Mouse (Mus musculus) adrenal gland, postnatal 4 days (tissue): Measurements from ENCODE around the gene Slc6a11. TPM values are rescaled to one million over a fixed set of nuclear protein-coding genes. Genes with fewer than 3 reads are reported as not detected.

ENCODE experiments used
- DNase-seq, 2 experiments: peaks; one replicate each; pipeline ENCODE4 v3.0.0; 2021 to 2022; ENCODE audit warnings: low spot score in 2 of 2, mixed read lengths in 2 of 2
- total RNA-seq, 2 experiments: library from RNA; stranded (reverse); gene quantifications; 2 replicates each; pipeline ENCODE4 v1.2.3; 2021

The Slc6a11 gene
- total RNA-seq, 2 experiments from 2014 or later: 0.56 to 1.5 TPM

- DNase-seq: no peak
Observed at GRCm38 (mm10) chr6:114264010-114264409, 133.0 kb downstream of the Slc6a11 start.

DNA sequence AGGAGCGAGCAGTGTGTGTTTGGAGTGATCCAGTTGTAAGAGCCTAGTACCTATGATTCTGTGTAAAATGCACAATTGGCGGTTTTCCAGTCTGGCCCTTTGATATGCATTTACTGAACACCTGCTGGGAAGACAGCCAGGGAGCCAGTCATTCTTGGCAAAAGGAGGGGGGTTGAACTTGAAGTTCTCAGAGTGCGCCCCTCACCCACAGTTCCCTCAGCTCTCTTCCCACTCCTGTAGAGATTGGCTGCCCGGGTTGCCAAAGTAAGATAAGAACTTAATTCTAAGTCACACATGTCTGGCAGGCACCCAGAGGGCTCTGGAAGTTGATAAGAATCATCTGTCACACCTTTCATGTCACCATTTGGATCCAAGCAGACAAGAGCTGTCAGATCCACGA lies 133.4 kb downstream of the Slc6a11 start:
- no peak for DNase-seq

- no peak for DNase-seq
Observed at GRCm38 (mm10) chr6:114266273-114266672, 135.2 kb downstream of the Slc6a11 start.

- no peak for DNase-seq
Observed at GRCm38 (mm10) chr6:114267979-114268378, 136.9 kb downstream of the Slc6a11 start.

GRCm38 (mm10) chr6:114269589-114269988 lies 138.5 kb downstream of the Slc6a11 start:
- DNase-seq: no peak

DNA sequence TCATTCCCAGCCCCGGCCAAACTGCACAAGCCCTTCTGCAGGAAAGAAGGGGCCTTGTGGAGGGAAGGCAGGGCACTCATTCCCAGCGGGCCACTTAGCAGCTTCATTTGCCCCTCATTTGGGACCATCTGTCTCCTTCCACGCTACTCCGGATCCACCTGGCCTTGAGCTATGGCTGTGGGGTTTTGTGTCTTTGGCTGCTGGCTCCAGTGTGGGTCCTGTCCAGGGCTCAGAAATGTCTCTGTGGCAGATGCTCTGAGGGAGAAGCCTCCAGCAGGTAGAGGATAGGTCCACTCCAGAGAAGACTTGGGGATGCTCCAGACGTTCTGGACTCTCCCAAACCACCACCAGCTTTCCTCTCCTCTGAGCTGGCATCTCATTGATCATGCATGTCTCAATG lies 139.8 kb downstream of the Slc6a11 start:
- no peak for DNase-seq

GRCm38 (mm10) chr6:114272279-114272678 lies 141.2 kb downstream of the Slc6a11 start:
- no peak for DNase-seq

GRCm38 (mm10) chr6:114273997-114274728 lies 143.1 kb downstream of the Slc6a11 start:
- no peak for DNase-seq

DNA sequence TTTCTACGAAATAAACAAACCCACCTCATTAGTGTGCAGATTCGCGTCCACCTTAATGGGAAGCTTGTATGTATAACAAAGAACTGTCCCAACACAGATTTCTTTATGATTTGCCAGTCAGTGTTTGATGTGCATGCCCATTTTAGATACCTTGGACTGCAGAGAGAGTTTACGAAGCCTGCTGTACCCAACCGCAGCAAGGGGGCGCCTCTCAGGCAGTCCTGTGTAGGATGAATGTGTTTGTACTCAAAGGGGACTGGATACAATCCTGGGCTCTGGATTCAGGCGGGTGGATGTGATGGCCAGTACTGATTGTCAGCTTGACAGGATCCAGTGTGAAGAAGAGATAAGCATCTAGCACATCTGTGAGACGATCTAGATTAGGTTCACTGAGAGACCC lies 144.8 kb downstream of the Slc6a11 start:
- no peak for DNase-seq

DNA sequence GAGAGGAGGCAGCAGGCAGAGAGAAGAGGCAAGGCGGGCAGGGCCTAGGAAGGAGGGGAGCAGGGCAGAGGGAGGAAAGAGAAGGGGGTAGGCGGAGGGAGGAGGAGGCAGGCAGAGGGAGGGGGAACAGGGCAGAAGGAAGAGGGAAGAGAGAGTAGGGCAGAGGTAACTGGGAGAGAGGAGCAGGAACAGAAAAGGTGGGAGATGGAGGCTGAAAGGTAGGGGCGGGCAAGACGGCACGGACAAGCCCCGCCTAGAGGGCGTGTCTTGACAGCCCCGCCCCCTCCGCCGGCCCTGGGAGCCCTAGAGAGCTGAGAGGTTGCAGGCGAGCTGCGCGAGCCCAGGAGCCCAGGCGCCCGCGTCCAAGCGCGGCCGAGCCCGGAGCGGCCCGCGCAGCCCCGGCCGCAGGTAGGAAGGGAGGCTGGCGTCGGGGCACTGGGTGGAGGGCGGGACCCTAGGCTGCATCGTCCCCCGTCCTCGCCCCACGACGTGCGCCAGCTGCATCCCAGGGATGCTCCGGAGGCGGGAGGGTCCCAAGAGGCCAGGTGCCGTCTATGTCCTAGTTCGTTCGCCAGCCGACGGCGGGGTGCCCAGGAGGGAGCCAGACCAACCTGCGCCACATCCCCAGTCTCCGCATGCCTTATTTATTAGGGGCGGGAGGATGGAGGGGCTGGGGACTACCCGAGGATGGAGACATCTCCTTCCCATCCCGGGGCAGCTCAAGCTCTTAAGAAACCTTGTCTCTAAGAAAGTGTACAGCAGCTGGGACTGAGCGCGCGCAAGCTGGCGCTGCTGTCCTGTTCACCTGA lies 151.6 kb downstream of the Slc6a11 start, which contains the start of gene Slc6a1:
Gene Slc6a1, plus strand, starts transcription at position 167 of the 809 bp plus-strand sequence.
- DNase-seq: peak in 1 of 2 experiments; percentile 14

DNA sequence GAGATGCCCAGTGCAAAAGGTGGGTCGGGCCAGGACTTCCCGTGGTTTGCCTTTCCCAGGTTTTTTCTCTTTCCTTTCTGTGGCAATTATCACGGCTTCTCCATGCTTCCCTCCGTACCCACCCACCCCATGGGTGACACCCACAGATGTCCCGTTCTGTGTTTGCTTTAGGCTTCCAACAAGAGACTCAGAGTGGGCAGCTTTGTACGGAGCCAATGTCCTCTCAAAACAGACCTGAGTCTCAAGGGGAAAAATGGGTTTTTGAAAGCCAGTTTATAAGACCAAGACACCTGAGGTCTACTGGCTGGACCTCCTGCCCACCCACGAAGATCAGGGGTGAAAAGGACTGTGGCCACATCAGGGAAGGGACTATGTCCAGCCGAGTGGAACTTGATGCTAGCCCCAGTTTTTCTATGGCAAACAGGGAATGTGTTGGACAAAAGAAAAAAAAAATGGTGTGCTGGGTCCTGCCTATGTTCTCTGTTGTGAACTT lies 152.3 kb downstream of the Slc6a11 start:
- no peak for DNase-seq

GRCm38 (mm10) chr6:114283927-114284703 lies 153.1 kb downstream of the Slc6a11 start:
- DNase-seq: no peak

DNA sequence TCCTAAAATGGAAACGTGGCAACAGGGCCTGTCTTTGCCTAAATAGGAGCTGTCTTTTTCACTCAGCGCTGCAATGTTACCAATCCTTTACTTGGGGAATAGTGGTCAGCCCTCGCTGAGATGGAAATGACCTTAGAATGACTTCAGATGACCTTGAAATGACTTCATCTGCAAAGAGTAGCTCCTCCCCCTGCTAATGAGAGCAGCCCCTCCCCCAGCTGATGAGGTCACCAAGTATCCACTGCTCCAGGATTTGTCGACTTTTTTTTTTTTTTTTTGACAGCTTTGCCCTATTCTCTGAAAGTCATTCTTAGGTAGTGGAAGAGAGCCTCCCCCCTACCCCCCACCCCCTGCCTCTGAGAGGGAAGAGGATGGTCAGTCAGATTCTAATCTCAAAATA lies 154.4 kb downstream of the Slc6a11 start:
- DNase-seq: no peak

DNA sequence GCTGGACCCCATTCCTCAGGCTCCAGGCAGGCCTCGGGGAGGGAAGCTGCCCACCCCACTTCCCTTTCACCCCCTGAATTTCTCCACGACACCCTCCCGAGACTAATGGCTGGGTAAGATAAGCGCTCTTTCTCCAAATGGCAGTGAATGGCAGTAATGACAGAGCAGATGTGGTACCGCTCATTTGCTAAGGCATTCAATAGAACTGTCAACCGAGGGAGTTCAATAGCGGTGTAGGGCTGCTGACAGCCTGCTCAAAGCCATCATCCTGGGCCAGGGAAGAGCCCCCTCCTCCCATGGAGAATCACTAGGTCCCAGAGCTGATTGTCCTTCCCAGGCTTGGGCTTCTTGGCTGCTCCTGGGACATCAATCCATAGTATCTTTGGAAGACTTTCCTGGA lies 158.1 kb downstream of the Slc6a11 start:
- DNase-seq: no peak

GRCm38 (mm10) chr6:114290184-114290583 lies 159.1 kb downstream of the Slc6a11 start:
- no peak for DNase-seq

GRCm38 (mm10) chr6:114290929-114291328 lies 159.9 kb downstream of the Slc6a11 start:
- DNase-seq: no peak

DNA sequence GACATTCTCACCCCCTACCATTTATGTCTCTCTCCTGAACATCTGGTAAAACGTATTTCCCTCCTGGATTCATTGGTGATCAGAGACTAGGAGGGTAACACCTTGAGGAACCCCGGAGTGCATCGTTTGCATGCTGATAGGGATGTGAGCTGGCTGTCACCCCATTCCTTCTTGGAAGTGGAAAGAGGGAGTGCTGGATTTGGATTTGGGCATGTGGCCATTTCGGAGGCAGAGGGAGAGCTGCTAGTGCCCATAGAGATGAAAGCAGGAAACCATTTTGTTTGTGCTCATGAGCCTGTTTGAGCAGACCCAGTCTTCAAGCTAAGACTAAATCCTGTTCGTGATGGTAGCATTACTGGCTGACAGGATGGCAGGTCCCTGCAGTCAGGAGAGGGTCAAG lies 160.4 kb downstream of the Slc6a11 start:
- DNase-seq: no peak

DNA sequence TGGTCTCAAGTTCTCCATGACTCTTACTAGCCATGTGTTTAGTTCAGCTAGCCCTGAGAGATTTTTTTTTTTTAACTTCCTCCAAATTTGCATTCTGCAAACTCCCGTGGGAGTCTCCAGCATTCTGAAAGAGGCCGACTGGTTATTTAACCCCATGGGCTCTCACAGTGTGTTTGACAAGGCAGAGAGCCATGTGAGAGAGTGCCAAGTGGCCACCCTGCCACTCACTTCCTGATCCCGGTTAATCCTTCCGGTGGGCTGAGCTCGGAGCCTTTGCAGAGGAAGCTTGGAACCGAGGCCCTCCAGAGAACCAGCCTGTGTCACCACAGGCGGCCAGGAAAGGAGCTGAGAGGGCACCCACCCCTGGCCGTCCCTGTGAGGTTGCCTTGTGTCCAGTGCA lies 162.5 kb downstream of the Slc6a11 start:
- no peak for DNase-seq

GRCm38 (mm10) chr6:114295086-114295485 lies 164.0 kb downstream of the Slc6a11 start:
- no peak for DNase-seq

DNA sequence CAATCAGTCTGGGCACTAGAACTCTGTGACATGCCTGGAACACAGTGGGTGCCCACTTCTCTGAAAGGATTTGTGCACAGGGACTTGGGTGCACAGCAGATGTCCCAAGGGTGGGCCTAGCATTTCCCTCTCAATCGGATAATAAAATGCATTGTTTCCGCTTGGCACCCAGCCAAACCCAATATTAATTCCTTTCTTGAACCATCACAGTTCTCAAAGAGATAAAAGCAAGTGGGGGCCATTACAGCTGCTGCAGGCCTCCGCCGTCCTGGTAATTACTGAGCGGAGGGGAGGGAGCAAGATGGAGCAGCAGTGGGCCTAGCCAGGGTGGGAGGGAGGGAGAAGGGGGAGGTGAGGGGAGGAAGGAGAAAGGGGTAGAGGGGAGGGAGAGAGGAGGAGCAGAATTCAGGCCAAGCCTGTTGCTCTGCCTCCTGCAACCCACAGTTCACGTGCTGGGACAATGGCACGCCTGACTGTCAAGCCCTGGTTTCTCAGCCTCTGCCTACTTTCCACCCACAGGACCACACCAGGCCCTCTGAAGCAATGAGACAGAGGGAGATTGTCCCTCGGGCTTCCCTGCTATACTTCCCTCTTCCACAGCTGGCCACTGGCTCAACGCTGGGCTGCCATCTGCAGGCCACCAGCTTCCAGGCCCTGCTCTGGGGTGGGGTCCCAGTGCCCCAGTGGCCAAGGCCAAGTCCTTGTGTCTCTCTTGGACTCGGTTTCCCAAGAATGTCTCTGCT lies 166.4 kb downstream of the Slc6a11 start:
- no peak for DNase-seq
